Mouse (Mus musculus) liver, adult 10 weeks (tissue): ENCODE data around the gene Scn2b. TPM values are rescaled to one million over a fixed set of nuclear protein-coding genes. Genes with fewer than 3 reads are reported as not detected.

Experiments
- polyA plus RNA-seq: library from polyadenylated mRNA; stranded (reverse); fragments of 350-450 nt; fragmentation: Illumina TruSeq; extraction: RNeasy Lipid Tissue Mini Kit (QIAGEN cat#74804); gene quantifications from one replicate; pipeline ENCODE4 v1.2.3, GENCODE M21; 2014; ENCODE audit warnings: low read depth, low replicate concordance

The Scn2b gene
- polyA plus RNA-seq = not detected

GRCm38 (mm10) chr9:45117741-45118431 lies at the start of gene Scn2b:
Scn2b (plus strand) TSS chr9:45117782.

GRCm38 (mm10) chr9:45079011-45079410 lies 38.6 kb upstream of the Scn2b start, which contains the start of gene Jaml:
Jaml (plus strand) TSS chr9:45079183.

GRCm38 (mm10) chr9:45138191-45139032 lies 20.8 kb downstream of the Scn2b start, which contains the start of gene Scn4b:
Scn4b (plus strand) TSS chr9:45138395.

Other genes with a start within 250 kb of the Scn2b start
- 3.3 TPM for gene Kmt2a, start 236.5 kb upstream of the Scn2b start, polyA plus RNA-seq
- gene Atp5l, start 197.0 kb upstream of the Scn2b start, polyA plus RNA-seq = 492 TPM
- 56.6 TPM for gene Ube4a, start 152.2 kb upstream of the Scn2b start, polyA plus RNA-seq
- 1.4 TPM for gene Cd3g, start 137.4 kb upstream of the Scn2b start, polyA plus RNA-seq
- gene Cd3d, start 136.0 kb upstream of the Scn2b start, polyA plus RNA-seq = 0.24 TPM
- 0.58 TPM for gene Cd3e, start 108.2 kb upstream of the Scn2b start, polyA plus RNA-seq
- 49.4 TPM for gene Mpzl2, start 78.0 kb upstream of the Scn2b start, polyA plus RNA-seq
- gene Mpzl3, start 62.6 kb upstream of the Scn2b start, polyA plus RNA-seq = 9.4 TPM
- 2.9 TPM for gene Jaml, start 38.6 kb upstream of the Scn2b start, polyA plus RNA-seq
- 0.11 TPM for gene Scn4b, start 20.6 kb downstream of the Scn2b start, polyA plus RNA-seq
- not detected for gene BC049352, start 64.2 kb downstream of the Scn2b start, polyA plus RNA-seq
- gene Tmprss4, start 86.3 kb downstream of the Scn2b start, polyA plus RNA-seq = not detected
- gene Il10ra, start 151.4 kb downstream of the Scn2b start, polyA plus RNA-seq = 0.69 TPM
- not detected for gene Tmprss13, start 201.3 kb downstream of the Scn2b start, polyA plus RNA-seq